Mouse (Mus musculus) ES-Bruce4 (cell line): ENCODE measurements around the gene Zbtb40. TPM values are rescaled to one million over a fixed set of nuclear protein-coding genes. Genes with fewer than 3 reads are reported as not detected.

Source experiments
- H3K27ac ChIP-seq: 2 replicates; pipeline ENCODE4 v1.5.1; 2012; ENCODE audit warnings: low read length, inconsistent platforms; ENCODE audit not compliant: insufficient read depth
- H3K27me3 ChIP-seq: 2 replicates; pipeline ENCODE4 v1.6.1; 2012; ENCODE audit warnings: mild to moderate bottlenecking, low read length, inconsistent platforms; ENCODE audit not compliant: control insufficient read depth, poor library complexity, insufficient read depth, severe bottlenecking
- H3K36me3 ChIP-seq: 2 replicates; pipeline ENCODE4 v1.6.1; 2012; ENCODE audit warnings: inconsistent platforms, mild to moderate bottlenecking, low read length, moderate library complexity; ENCODE audit not compliant: control insufficient read depth, poor library complexity, insufficient read depth, severe bottlenecking
- H3K4me1 ChIP-seq: one replicate; pipeline ENCODE4 v1.8.1; 2011; ENCODE audit warnings: low read length; ENCODE audit not compliant: control insufficient read depth, insufficient read depth
- H3K4me3 ChIP-seq: 2 replicates; pipeline ENCODE4 v1.5.1; 2011; ENCODE audit warnings: low read depth, mild to moderate bottlenecking, low read length
- H3K9ac ChIP-seq: 2 replicates; pipeline ENCODE4 v1.6.1; 2012; ENCODE audit warnings: low read depth, mild to moderate bottlenecking, inconsistent platforms; ENCODE audit not compliant: poor library complexity, severe bottlenecking
- H3K9me3 ChIP-seq: replicated peaks from 2 replicates; pipeline ENCODE4 v1.6.1; 2012; ENCODE audit warnings: mild to moderate bottlenecking, low read length, inconsistent platforms; ENCODE audit not compliant: control insufficient read depth, poor library complexity, insufficient read depth, severe bottlenecking
- CTCF ChIP-seq: IDR thresholded peaks from one replicate; pipeline ENCODE4 v1.8.1; 2011; ENCODE audit warnings: low read depth, low read length
- EP300 ChIP-seq: IDR thresholded peaks from 2 replicates; pipeline ENCODE4 v1.6.1; 2011; ENCODE audit warnings: low read depth, low read length; ENCODE audit not compliant: insufficient read depth
- POLR2A ChIP-seq: IDR thresholded peaks from one replicate; pipeline ENCODE4 v1.8.1; 2011; ENCODE audit warnings: low read length; ENCODE audit not compliant: insufficient read depth
- polyA plus RNA-seq: library from polyadenylated mRNA; stranded (reverse); fragments of >200 nt; gene quantifications from 2 replicates; pipeline ENCODE4 v1.2.4, GENCODE M21; 2011; ENCODE audit warnings: low read depth; ENCODE audit not compliant: missing spikeins, insufficient read depth, insufficient read length

The Zbtb40 gene
- polyA plus RNA-seq, 1 experiment: 8.0 TPM

DNA sequence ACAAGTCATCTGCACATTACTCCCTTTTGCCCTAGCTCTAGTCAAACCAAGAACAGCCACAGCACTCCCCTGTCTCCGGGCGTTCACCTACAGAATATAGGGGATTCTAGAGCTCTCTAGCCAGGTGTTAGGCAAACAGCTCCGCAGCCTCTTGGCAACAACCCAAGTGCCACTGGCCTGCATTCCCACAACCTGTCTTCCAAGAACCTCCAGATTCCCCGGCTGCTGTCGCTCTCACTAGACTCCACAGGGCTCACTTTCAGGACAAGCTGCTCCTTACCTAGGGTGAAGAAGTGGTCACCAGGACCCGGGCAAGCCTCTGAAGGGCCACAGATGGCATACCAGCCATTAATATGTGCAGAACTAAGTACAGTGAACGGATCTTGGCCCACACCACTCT is 17.3 kb downstream of the Zbtb40 start:
- Histone ChIP-seq H3K4me1 (no peaks in the 10 kb centered on the region), H3K27ac (no peak overlapping the region), H3K4me3 (no peak overlapping the region), H3K27me3 (no peaks in the 10 kb centered on the region), H3K9ac (no peak overlapping the region), H3K9me3 (no peaks in the 10 kb centered on the region), H3K36me3 (no peaks in the 10 kb centered on the region)
- TF ChIP-seq EP300 (no peak), CTCF (no peak), POLR2A (no peak)

DNA sequence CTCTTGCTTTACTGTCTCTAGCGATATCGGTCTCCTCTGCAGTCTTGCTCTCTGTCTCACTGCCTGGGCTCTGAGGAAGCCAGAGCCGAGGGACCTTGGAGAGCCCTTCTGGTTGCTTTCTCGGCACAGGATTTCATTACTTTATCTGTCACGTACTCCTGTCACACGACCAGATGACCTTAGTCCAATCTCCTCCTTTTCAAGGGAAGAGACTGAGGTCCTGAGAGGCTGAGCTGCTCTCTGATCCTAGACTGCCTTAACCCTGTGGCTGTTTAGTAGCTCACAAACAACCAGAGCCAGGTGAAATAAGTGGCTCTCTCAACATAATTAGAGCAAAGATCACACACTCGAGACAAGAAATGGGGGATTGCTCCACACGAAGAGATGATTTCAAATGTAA is 19.3 kb downstream of the Zbtb40 start:
- no peaks in the 10 kb centered on the region for H3K9me3 ChIP-seq
- no peak overlapping the region for H3K9ac ChIP-seq
- no peak for TF ChIP-seq EP300
- TF ChIP-seq POLR2A: no peak
- no peak for TF ChIP-seq CTCF
- H3K4me1 ChIP-seq: no peaks in the 10 kb centered on the region
- H3K4me3 ChIP-seq: no peak overlapping the region
- H3K36me3 ChIP-seq: no peaks in the 10 kb centered on the region
- no peaks in the 10 kb centered on the region for H3K27me3 ChIP-seq
- H3K27ac ChIP-seq: no peak overlapping the region

DNA sequence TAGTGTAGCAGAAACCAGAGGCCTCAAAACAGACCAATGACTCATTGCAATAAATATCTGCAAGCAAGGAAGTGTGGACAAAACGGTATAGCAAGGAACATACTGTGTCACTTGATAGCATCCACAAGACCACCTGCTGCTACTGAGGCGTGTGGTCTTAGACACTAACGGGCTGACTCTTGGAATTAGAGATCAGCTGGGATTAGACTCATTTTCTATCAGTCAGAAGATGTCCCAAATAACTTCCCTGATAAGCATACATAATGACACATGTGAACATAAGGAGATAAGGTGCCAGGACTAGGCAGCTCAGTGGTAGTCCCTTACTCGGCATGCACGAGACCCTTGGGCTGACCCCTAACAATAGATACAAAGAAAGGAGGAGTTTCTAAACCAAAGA is 21.6 kb downstream of the Zbtb40 start:
- Histone ChIP-seq H3K4me3 (no peak overlapping the region), H3K9ac (no peak overlapping the region), H3K27ac (no peak overlapping the region), H3K27me3 (no peaks in the 10 kb centered on the region), H3K36me3 (no peaks in the 10 kb centered on the region), H3K9me3 (no peaks in the 10 kb centered on the region), H3K4me1 (no peaks in the 10 kb centered on the region)
- TF ChIP-seq CTCF: no peak

DNA sequence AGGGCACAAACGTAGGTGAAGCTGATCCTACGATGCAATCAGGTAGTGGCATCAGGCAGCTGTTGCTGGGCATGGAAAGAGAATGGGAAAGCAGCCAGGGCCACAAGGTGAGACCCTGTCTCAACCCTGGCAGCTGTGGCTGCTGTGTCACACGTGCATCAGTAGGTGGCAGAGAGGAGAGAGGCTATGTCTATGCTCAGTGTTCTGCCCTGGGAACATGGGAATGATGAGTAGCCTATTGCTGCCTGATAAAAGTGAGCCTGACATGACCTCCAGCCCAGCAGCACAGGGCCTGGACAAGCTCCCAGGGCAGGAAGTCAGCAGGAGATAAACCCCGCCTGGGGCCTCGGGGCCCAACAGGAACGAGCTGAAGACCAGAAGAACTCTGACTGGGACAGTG is 23.0 kb downstream of the Zbtb40 start:
- TF ChIP-seq EP300 (no peak), CTCF (no peak), POLR2A (no peak)

DNA sequence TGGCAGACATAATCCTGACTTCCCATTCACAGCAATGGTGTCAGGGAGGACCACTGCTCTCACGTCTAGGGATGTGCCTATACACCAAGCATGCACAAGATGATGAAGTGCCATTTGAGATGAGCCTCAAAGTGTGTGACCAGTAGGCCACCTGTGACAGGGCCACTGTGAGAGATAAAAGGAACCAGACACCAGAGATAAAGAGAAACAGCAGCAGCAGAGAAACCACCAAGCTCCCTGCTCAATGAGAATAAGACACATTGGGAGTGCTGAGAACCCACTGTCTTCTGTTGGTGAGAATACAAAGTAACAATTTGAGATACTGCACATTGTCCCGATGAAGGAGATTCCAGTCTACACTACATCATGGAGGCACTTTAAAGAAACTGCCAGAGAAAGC is 23.5 kb downstream of the Zbtb40 start:
- Histone ChIP-seq H3K4me1 (no peaks in the 10 kb centered on the region), H3K4me3 (no peak overlapping the region), H3K36me3 (no peaks in the 10 kb centered on the region), H3K27me3 (no peaks in the 10 kb centered on the region), H3K9ac (no peak overlapping the region), H3K27ac (no peak overlapping the region), H3K9me3 (no peaks in the 10 kb centered on the region)
- TF ChIP-seq CTCF: no peak
- TF ChIP-seq POLR2A: no peak
- TF ChIP-seq EP300: no peak

More for the DNA sequence above, 23.0 kb downstream of the Zbtb40 start:
- no peaks in the 10 kb centered on the region for H3K9me3 ChIP-seq
- no peaks in the 10 kb centered on the region for H3K4me1 ChIP-seq
- no peaks in the 10 kb centered on the region for H3K27me3 ChIP-seq
- no peak overlapping the region for H3K4me3 ChIP-seq
- no peaks in the 10 kb centered on the region for H3K36me3 ChIP-seq
- H3K27ac ChIP-seq: no peak overlapping the region
- no peak overlapping the region for H3K9ac ChIP-seq

DNA sequence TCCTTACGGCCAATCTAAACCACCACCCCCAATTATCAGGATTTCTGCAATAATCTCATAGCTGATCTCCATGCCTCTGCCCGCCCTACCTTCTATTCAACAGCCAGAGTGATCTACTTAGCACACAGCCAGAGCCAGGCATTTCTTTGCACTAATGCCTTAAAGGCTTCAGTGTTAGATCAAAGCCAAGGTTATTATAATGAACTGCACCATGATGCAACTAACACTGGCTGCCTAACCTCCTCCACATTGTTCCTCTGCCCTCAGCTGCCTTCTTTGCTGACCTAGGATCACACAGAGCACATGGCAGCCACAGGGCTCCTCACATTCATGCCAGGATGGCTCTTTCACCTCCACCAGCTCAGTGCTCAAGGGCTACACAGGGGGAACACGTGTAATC is 28.5 kb downstream of the Zbtb40 start:
- Histone ChIP-seq H3K4me1 (no peaks in the 10 kb centered on the region), H3K27me3 (no peaks in the 10 kb centered on the region), H3K4me3 (no peak overlapping the region), H3K9me3 (no peaks in the 10 kb centered on the region), H3K9ac (no peak overlapping the region), H3K27ac (no peak overlapping the region), H3K36me3 (0 out of 2 replicates have a peak, but pooled peaks cover 2% of the 10 kb centered on the region)
- TF ChIP-seq CTCF (no peak), EP300 (no peak), POLR2A (no peak)
